Mouse (Mus musculus): ENCODE results near the gene Mlst8. TPM values are rescaled to one million over a fixed set of nuclear protein-coding genes. Genes with fewer than 3 reads are reported as not detected.

Mlst8 gene
- polyA plus RNA-seq, 1 experiment, result 84.5 TPM

GRCm38 (mm10) chr17:24490399-24490798, 11.5 kb upstream of the Mlst8 start:
- 95% methylated on average over 4 of the region's 4 CpGs for WGBS
- Histone ChIP-seq H3K4me1 (replicated peaks; ENCODE audit: control insufficient read depth, insufficient read depth, low read length) (peaks cover 9% of the 10 kb centered on the region; the same call in 1 of the 2 replicates), H3K27me3 (ENCODE audit: control insufficient read depth, insufficient read depth, low read length) (peaks cover 18% of the 10 kb centered on the region)

GRCm38 (mm10) chr17:24489265-24490030, 10.6 kb upstream of the Mlst8 start:
- Histone ChIP-seq H3K4me3 (ENCODE audit: control insufficient read depth, insufficient read depth, low read length) (no peak overlapping the region), H3K36me3 (ENCODE audit: control insufficient read depth, insufficient read depth, low read length) (no peaks in the 10 kb centered on the region), H3K27me3 (ENCODE audit: control insufficient read depth, insufficient read depth, low read length) (peaks cover 18% of the 10 kb centered on the region), H3K27ac (ENCODE audit: control insufficient read depth, insufficient read depth, low read length) (no peak overlapping the region), H3K4me1 (replicated peaks; ENCODE audit: control insufficient read depth, insufficient read depth, low read length) (peaks cover 9% of the 10 kb centered on the region; the same call in 1 of the 2 replicates)
- WGBS, result 56% methylated on average over 19 of the region's 19 CpGs
- no peak for DNase-seq
- TF ChIP-seq POLR2A (IDR thresholded peaks at IDR 0.05; ENCODE audit: control insufficient read depth, extremely low read depth, insufficient read depth, low read length, poor library complexity) (no peak), CTCF (IDR thresholded peaks at IDR 0.05; ENCODE audit: borderline replicate concordance, control insufficient read depth, extremely low read depth, insufficient read depth, low read length, poor library complexity) (no peak)

More at GRCm38 (mm10) chr17:24490399-24490798, 11.5 kb upstream of the Mlst8 start:
- no peak overlapping the region for H3K27ac ChIP-seq (ENCODE audit: control insufficient read depth, insufficient read depth, low read length)
- H3K36me3 ChIP-seq (ENCODE audit: control insufficient read depth, insufficient read depth, low read length), result no peaks in the 10 kb centered on the region
- DNase-seq, result no peak
- no peak for TF ChIP-seq CTCF (IDR thresholded peaks at IDR 0.05; ENCODE audit: borderline replicate concordance, control insufficient read depth, extremely low read depth, insufficient read depth, low read length, poor library complexity)
- no peak for TF ChIP-seq POLR2A (IDR thresholded peaks at IDR 0.05; ENCODE audit: control insufficient read depth, extremely low read depth, insufficient read depth, low read length, poor library complexity)
- no peak overlapping the region for H3K4me3 ChIP-seq (ENCODE audit: control insufficient read depth, insufficient read depth, low read length)

GRCm38 (mm10) chr17:24488662-24489264, 9.9 kb upstream of the Mlst8 start:
- no peak overlapping the region for H3K27ac ChIP-seq (ENCODE audit: control insufficient read depth, insufficient read depth, low read length)
- H3K27me3 ChIP-seq (ENCODE audit: control insufficient read depth, insufficient read depth, low read length), result peaks cover 18% of the 10 kb centered on the region
- peak overlapping the region; percentile 38 for H3K4me3 ChIP-seq (ENCODE audit: control insufficient read depth, insufficient read depth, low read length)
- H3K36me3 ChIP-seq (ENCODE audit: control insufficient read depth, insufficient read depth, low read length), result no peaks in the 10 kb centered on the region
- H3K4me1 ChIP-seq (replicated peaks; ENCODE audit: control insufficient read depth, insufficient read depth, low read length), result peaks cover 9% of the 10 kb centered on the region; the same call in 1 of the 2 replicates
- no peak for DNase-seq
- TF ChIP-seq CTCF (IDR thresholded peaks at IDR 0.05; ENCODE audit: borderline replicate concordance, control insufficient read depth, extremely low read depth, insufficient read depth, low read length, poor library complexity) (no peak), POLR2A (IDR thresholded peaks at IDR 0.05; ENCODE audit: control insufficient read depth, extremely low read depth, insufficient read depth, low read length, poor library complexity) (no peak)
- WGBS, result 2% methylated on average over 66 of the region's 81 CpGs

- Histone ChIP-seq H3K4me1 (replicated peaks; ENCODE audit: control insufficient read depth, insufficient read depth, low read length) (peaks cover 9% of the 10 kb centered on the region; the same call in 1 of the 2 replicates), H3K27me3 (ENCODE audit: control insufficient read depth, insufficient read depth, low read length) (peaks cover 18% of the 10 kb centered on the region), H3K36me3 (ENCODE audit: control insufficient read depth, insufficient read depth, low read length) (no peaks in the 10 kb centered on the region), H3K27ac (ENCODE audit: control insufficient read depth, insufficient read depth, low read length) (no peak within 1 kb of the TSS), H3K4me3 (ENCODE audit: control insufficient read depth, insufficient read depth, low read length) (peak within 1 kb of the TSS; percentile 38)
- no peak for DNase-seq
- WGBS, result 3% methylated on average over 45 of the region's 45 CpGs
- TF ChIP-seq CTCF (IDR thresholded peaks at IDR 0.05; ENCODE audit: borderline replicate concordance, control insufficient read depth, extremely low read depth, insufficient read depth, low read length, poor library complexity) (no peak), POLR2A (IDR thresholded peaks at IDR 0.05; ENCODE audit: control insufficient read depth, extremely low read depth, insufficient read depth, low read length, poor library complexity) (no peak)
Observed at GRCm38 (mm10) chr17:24488186-24488661, 9.3 kb upstream of the Mlst8 start, which contains the start of gene Caskin1. Gene Caskin1, plus strand, starts transcription at chr17:24488601.

- no peaks in the 10 kb centered on the region for H3K36me3 ChIP-seq (ENCODE audit: control insufficient read depth, insufficient read depth, low read length)
- H3K4me3 ChIP-seq (ENCODE audit: control insufficient read depth, insufficient read depth, low read length), result no peak overlapping the region
- H3K27ac ChIP-seq (ENCODE audit: control insufficient read depth, insufficient read depth, low read length), result no peak overlapping the region
- 61% methylated on average over 11 of the region's 11 CpGs for WGBS
- TF ChIP-seq CTCF (IDR thresholded peaks at IDR 0.05; ENCODE audit: borderline replicate concordance, control insufficient read depth, extremely low read depth, insufficient read depth, low read length, poor library complexity), result no peak
- no peak for TF ChIP-seq POLR2A (IDR thresholded peaks at IDR 0.05; ENCODE audit: control insufficient read depth, extremely low read depth, insufficient read depth, low read length, poor library complexity)
- H3K4me1 ChIP-seq (replicated peaks; ENCODE audit: control insufficient read depth, insufficient read depth, low read length), result peaks cover 9% of the 10 kb centered on the region; the same call in 1 of the 2 replicates
- DNase-seq, result no peak
- peaks cover 18% of the 10 kb centered on the region for H3K27me3 ChIP-seq (ENCODE audit: control insufficient read depth, insufficient read depth, low read length)
Observed at GRCm38 (mm10) chr17:24485090-24485860, 6.4 kb upstream of the Mlst8 start.

- 97% methylated on average over 3 of the region's 3 CpGs for WGBS
- Histone ChIP-seq H3K4me3 (ENCODE audit: control insufficient read depth, insufficient read depth, low read length) (no peak overlapping the region), H3K27me3 (ENCODE audit: control insufficient read depth, insufficient read depth, low read length) (peaks cover 6% of the 10 kb centered on the region; the same call in 1 of the 2 replicates), H3K4me1 (replicated peaks; ENCODE audit: control insufficient read depth, insufficient read depth, low read length) (peaks cover 4% of the 10 kb centered on the region; the same call in 1 of the 2 replicates), H3K36me3 (ENCODE audit: control insufficient read depth, insufficient read depth, low read length) (no peaks in the 10 kb centered on the region), H3K27ac (ENCODE audit: control insufficient read depth, insufficient read depth, low read length) (no peak overlapping the region)
- TF ChIP-seq POLR2A (IDR thresholded peaks at IDR 0.05; ENCODE audit: control insufficient read depth, extremely low read depth, insufficient read depth, low read length, poor library complexity) (no peak), CTCF (IDR thresholded peaks at IDR 0.05; ENCODE audit: borderline replicate concordance, control insufficient read depth, extremely low read depth, insufficient read depth, low read length, poor library complexity) (no peak)
- no peak for DNase-seq
Observed at GRCm38 (mm10) chr17:24483495-24483894, 4.6 kb upstream of the Mlst8 start.
